Mouse (Mus musculus) midbrain, embryonic 16.5 days (tissue): ENCODE measurements around the gene Vmn1r3. TPM values are rescaled to one million over a fixed set of nuclear protein-coding genes. Genes with fewer than 3 reads are reported as not detected.
"Not testable (repeated sequence)": the region's sequence is repeated elsewhere in the genome, so short reads cannot be mapped to it uniquely, and the experiment has no call there.

Experiments
- ATAC-seq: fragments of 200-750 bp; cut with Nextera tagmentation; 2 replicates; pipeline ENCODE4 v1.8.0; 2017; ENCODE audit warnings: moderate TSS enrichment
- H3K27ac ChIP-seq: fragments of 300-500 bp; sonication (generic); 2 replicates; pipeline ENCODE4 v1.5.1; 2014; ENCODE audit warnings: mild to moderate bottlenecking, low read length, mixed read lengths
- H3K27me3 ChIP-seq: fragments of 300-500 bp; sonication (generic); 2 replicates; pipeline ENCODE4 v1.6.1; 2014; ENCODE audit warnings: low read depth, low read length, mixed read lengths; ENCODE audit not compliant: control insufficient read depth, insufficient read depth
- H3K36me3 ChIP-seq: fragments of 300-500 bp; sonication (generic); 2 replicates; pipeline ENCODE4 v1.6.1; 2014; ENCODE audit warnings: mild to moderate bottlenecking, low read length, moderate library complexity, mixed read lengths; ENCODE audit not compliant: control insufficient read depth, insufficient read depth
- H3K4me1 ChIP-seq: fragments of 300-500 bp; sonication (generic); 2 replicates; pipeline ENCODE4 v1.6.1; 2014; ENCODE audit warnings: mild to moderate bottlenecking, low read length, mixed read lengths; ENCODE audit not compliant: control insufficient read depth, insufficient read depth
- H3K4me2 ChIP-seq: fragments of 300-500 bp; sonication (generic); 2 replicates; pipeline ENCODE4 v1.6.1; 2014; ENCODE audit warnings: mild to moderate bottlenecking, low read length, mixed read lengths
- H3K4me3 ChIP-seq: fragments of 300-500 bp; sonication (generic); 2 replicates; pipeline ENCODE4 v1.5.1; 2014; ENCODE audit warnings: low read depth, mild to moderate bottlenecking, low read length, moderate library complexity, mixed read lengths
- H3K9ac ChIP-seq: fragments of 300-500 bp; sonication (generic); 2 replicates; pipeline ENCODE4 v1.6.1; 2014; ENCODE audit warnings: low read depth, low read length, mixed read lengths
- H3K9me3 ChIP-seq: fragments of 300-500 bp; sonication (generic); replicated peaks from 2 replicates; pipeline ENCODE4 v1.6.1; 2014; ENCODE audit warnings: mild to moderate bottlenecking, low read length, mixed read lengths; ENCODE audit not compliant: control insufficient read depth, poor library complexity, severe bottlenecking
- WGBS: fragments of 180-500 bp; shearing (Covaris S2); extraction: QIAGEN DNeasy Blood & Tissue Kit; methylation state at CpG from one replicate; pipeline ENCODE4 v1.1.7; 2014; 5-methylcytosine and 5-hydroxymethylcytosine counted together
- polyA plus RNA-seq: library from polyadenylated mRNA; unstranded; fragments of >200 nt; fragmentation: Nextera tagmentation; extraction: Ambion mirVana; gene quantifications from 2 replicates; pipeline ENCODE4 v1.2.1, GENCODE M21; 2015

Gene Vmn1r3
- polyA plus RNA-seq = not detected in 2 replicates

GRCm38 (mm10) chr4:3185258-3185657 lies at the start of gene Vmn1r3:
TSS of gene Vmn1r3 (minus strand) at chr4:3185358.
- not testable (repeated sequence) for H3K9ac ChIP-seq, H3K4me1 ChIP-seq, H3K9me3 ChIP-seq, H3K4me2 ChIP-seq, H3K36me3 ChIP-seq, H3K4me3 ChIP-seq, ATAC-seq, H3K27ac ChIP-seq, H3K27me3 ChIP-seq
- WGBS = 88% methylated on average over 1 of the region's 1 CpGs

GRCm38 (mm10) chr4:3232053-3232452 lies 46.9 kb upstream of the Vmn1r3 start:
- Histone ChIP-seq H3K9ac (no peak overlapping the region), H3K27ac (no peak overlapping the region), H3K4me2 (no peak overlapping the region), H3K9me3 (peaks cover 22% of the 10 kb centered on the region), H3K4me3 (no peak overlapping the region), H3K36me3 (no peaks in the 10 kb centered on the region), H3K4me1 (no peaks in the 10 kb centered on the region), H3K27me3 (no peaks in the 10 kb centered on the region)
- ATAC-seq = no peak
- 72% methylated on average over 6 of the region's 6 CpGs for WGBS

DNA sequence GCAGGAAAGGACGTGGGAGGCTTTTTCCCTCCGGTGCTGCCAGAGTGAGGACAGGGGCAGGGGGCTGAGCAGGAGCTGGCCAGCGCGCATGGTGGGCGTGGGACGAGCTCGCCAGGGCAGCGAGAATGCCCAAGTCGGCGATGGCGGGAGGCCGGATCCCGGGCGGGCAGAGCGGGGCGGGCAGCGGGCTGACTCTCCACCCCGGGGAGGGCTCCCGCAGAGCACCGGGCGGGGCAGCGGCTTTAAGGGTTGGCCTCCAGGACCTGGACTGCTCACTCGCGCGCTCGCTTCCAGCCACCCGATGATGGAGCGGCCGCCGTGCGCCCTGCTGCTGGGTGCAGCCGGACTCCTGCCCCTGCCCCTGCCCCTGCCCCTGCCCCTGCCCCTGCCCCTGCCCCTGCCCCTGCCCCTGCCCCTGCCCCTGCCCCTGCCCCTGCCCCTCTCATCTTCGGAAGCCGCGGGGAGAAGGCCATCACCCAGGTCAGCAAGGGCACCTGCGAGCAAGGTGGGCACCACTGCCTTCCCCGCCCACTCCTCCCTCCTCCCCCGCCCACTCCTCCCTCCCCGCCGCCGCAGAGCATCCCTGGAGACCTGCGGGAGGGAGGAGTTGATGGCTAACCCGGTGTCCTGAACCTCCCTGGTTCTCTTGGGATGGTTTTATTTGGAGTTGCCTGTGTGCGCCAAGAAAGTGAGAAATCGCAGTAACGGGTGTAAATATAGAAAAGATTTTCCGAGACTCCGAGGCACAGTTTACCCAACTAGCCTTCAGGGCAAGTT lies 45.9 kb upstream of the Vmn1r3 start:
- H3K36me3 ChIP-seq = no peaks in the 10 kb centered on the region
- no peaks in the 10 kb centered on the region for H3K4me1 ChIP-seq
- no peaks in the 10 kb centered on the region for H3K27me3 ChIP-seq
- H3K9me3 ChIP-seq = peaks cover 26% of the 10 kb centered on the region
- no peak for ATAC-seq
- H3K4me3 ChIP-seq = peak overlapping the region; percentile 33
- WGBS = 8% methylated on average over 30 of the region's 48 CpGs
- peak overlapping the region; percentile 61 for H3K4me2 ChIP-seq
- no peak overlapping the region for H3K9ac ChIP-seq
- H3K27ac ChIP-seq = no peak overlapping the region

DNA sequence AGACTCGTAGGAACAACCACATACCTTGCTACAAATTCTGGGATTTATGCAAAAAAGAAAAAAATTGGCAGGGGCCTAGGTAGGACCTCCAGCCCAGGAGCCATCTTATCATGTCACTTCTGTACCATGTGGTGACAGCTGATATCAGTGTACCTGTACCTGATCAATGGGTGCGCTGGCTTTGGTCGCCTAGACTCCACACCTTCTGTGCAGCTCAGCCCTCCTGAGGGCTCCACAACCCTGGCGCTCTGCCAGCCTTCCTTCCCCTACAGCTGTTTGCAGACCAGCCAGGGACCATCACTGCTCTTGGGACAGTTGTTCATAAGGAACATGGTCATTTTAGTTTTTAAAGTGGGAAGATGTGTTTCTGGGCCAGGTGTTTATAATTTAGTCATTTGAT lies 44.4 kb upstream of the Vmn1r3 start:
- H3K9me3 ChIP-seq = peaks cover 35% of the 10 kb centered on the region
- peak; percentile 30 for ATAC-seq
- no peak overlapping the region for H3K4me2 ChIP-seq
- WGBS = 78% methylated on average over 4 of the region's 4 CpGs
- no peaks in the 10 kb centered on the region for H3K36me3 ChIP-seq
- H3K4me1 ChIP-seq = no peaks in the 10 kb centered on the region
- no peaks in the 10 kb centered on the region for H3K27me3 ChIP-seq
- H3K27ac ChIP-seq = no peak overlapping the region
- H3K4me3 ChIP-seq = no peak overlapping the region
- no peak overlapping the region for H3K9ac ChIP-seq

DNA sequence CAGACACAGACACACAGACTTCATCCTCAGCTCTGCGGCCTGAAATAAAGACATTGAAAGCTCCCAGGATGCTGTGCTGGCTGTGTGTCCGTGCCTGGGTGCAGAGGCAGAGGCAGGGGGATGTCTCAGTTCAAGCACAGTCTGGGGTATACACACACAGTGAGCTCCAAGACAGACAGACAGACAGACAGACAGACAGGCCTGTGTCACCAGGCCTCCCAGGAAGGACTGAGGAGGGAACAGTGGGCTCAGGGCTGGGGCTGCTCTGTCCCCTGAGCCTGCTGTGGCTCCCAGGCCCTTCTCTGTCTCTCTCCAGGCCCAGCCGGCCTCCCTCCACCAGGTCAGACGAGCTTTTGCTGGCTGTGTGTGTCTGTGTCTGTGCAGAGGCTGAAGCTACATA lies 43.3 kb upstream of the Vmn1r3 start:
- peak; percentile 37 for ATAC-seq
- Histone ChIP-seq H3K4me2 (no peak overlapping the region), H3K4me3 (no peak overlapping the region), H3K27me3 (no peaks in the 10 kb centered on the region), H3K9ac (no peak overlapping the region), H3K4me1 (no peaks in the 10 kb centered on the region), H3K9me3 (peaks cover 33% of the 10 kb centered on the region), H3K36me3 (no peaks in the 10 kb centered on the region), H3K27ac (no peak overlapping the region)
- 63% methylated on average over 4 of the region's 4 CpGs for WGBS

- H3K4me2 ChIP-seq = no peak overlapping the region
- H3K4me1 ChIP-seq = no peaks in the 10 kb centered on the region
- no peak overlapping the region for H3K27ac ChIP-seq
- 67% methylated on average over 5 of the region's 5 CpGs for WGBS
- no peak for ATAC-seq
- no peak overlapping the region for H3K4me3 ChIP-seq
- no peaks in the 10 kb centered on the region for H3K27me3 ChIP-seq
- H3K36me3 ChIP-seq = no peaks in the 10 kb centered on the region
- H3K9me3 ChIP-seq = peaks cover 33% of the 10 kb centered on the region
- H3K9ac ChIP-seq = no peak overlapping the region
These were observed 42.6 kb upstream of the Vmn1r3 start for GRCm38 (mm10) chr4:3227751-3228150.

GRCm38 (mm10) chr4:3226488-3226887 lies 41.3 kb upstream of the Vmn1r3 start:
- no peaks in the 10 kb centered on the region for H3K4me1 ChIP-seq

GRCm38 (mm10) chr4:3225416-3225815 lies 40.3 kb upstream of the Vmn1r3 start:
- H3K4me2 ChIP-seq, H3K27ac ChIP-seq, ATAC-seq, H3K27me3 ChIP-seq, H3K36me3 ChIP-seq, H3K4me3 ChIP-seq, H3K9ac ChIP-seq, H3K4me1 ChIP-seq: not testable (repeated sequence)
- H3K9me3 ChIP-seq = peaks cover 33% of the 10 kb centered on the region
- WGBS = 58% methylated on average over 3 of the region's 3 CpGs

More at GRCm38 (mm10) chr4:3226488-3226887, 41.3 kb upstream of the Vmn1r3 start:
- no peak for ATAC-seq
- Histone ChIP-seq H3K36me3 (no peaks in the 10 kb centered on the region), H3K27me3 (no peaks in the 10 kb centered on the region), H3K9me3 (peaks cover 33% of the 10 kb centered on the region), H3K4me3 (no peak overlapping the region), H3K4me2 (no peak overlapping the region), H3K9ac (no peak overlapping the region), H3K27ac (no peak overlapping the region)
- 60% methylated on average over 3 of the region's 3 CpGs for WGBS

GRCm38 (mm10) chr4:3224848-3225247 lies 39.7 kb upstream of the Vmn1r3 start:
- H3K9me3 ChIP-seq = peaks cover 33% of the 10 kb centered on the region
- H3K36me3 ChIP-seq, H3K4me2 ChIP-seq, H3K27me3 ChIP-seq, H3K27ac ChIP-seq, H3K9ac ChIP-seq, H3K4me1 ChIP-seq, ATAC-seq, H3K4me3 ChIP-seq: not testable (repeated sequence)
- WGBS = 54% methylated on average over 3 of the region's 3 CpGs
